10 mouse cellular contexts compared by ENCODE assay signal in genomic region chr19:59469035-59469949, GRCm38 (mm10). TPM values are rescaled to one million over a fixed set of nuclear protein-coding genes. Genes with fewer than 3 reads are reported as not detected.
A peak's percentile ranks its signal among the peaks of the same experiment; 100 is the strongest.
DNase-seq lines count a peak whose midpoint lies in the region; ATAC-seq lines count a peak whose summit lies in the region.
"Had no signal": no experiment of that assay in that cellular context is flagged by ENCODE, and none has a peak within 500 bp of the region (broad histone marks: within the 10 kb centered on the region; RNA-seq: fewer than 3 reads in every experiment).

No protein-coding gene starts in this region.

- H3K4me1 ChIP-seq in heart, embryonic 11.5 days (ENCODE audit: control insufficient read depth, insufficient read depth, low read length): peaks cover 3% of the 10 kb centered on the region; the same call in 1 of the 2 replicates
- peaks cover 27% of the 10 kb centered on the region for H3K4me1 ChIP-seq in hindbrain, embryonic 15.5 days (replicated peaks)
- no peaks in the 10 kb centered on the region for H3K4me1 ChIP-seq in liver, embryonic 13.5 days (replicated peaks)

- WGBS in heart, embryonic 11.5 days (ENCODE audit: insufficient replicate concordance): 2% methylated on average over 35 of the region's 35 CpGs
- under 1% methylated on average over 35 of the region's 35 CpGs for WGBS in hindbrain, embryonic 15.5 days
- 2% methylated on average over 35 of the region's 35 CpGs for WGBS in liver, embryonic 13.5 days (ENCODE audit: insufficient replicate concordance)

- no peak for DNase-seq in heart, adult 11 months
- no peak for DNase-seq in liver, embryonic 13.5 days
- peak; percentile 38 to 41 for DNase-seq in thymus, postnatal 36 days
- DNase-seq in urinary bladder, postnatal 14 days (ENCODE audit: low spot score): no peak
- DNase-seq in heart, adult 18-20 months: no peak

- peak overlapping the region; percentile 32 for H3K4me3 ChIP-seq in heart, embryonic 11.5 days (ENCODE audit: low read depth, low read length)
- peak overlapping the region; percentile 12 for H3K4me3 ChIP-seq in hindbrain, embryonic 15.5 days
- H3K4me3 ChIP-seq in liver, embryonic 13.5 days (replicated peaks): no peak overlapping the region

- no peaks in the 10 kb centered on the region for H3K36me3 ChIP-seq in heart, embryonic 11.5 days (ENCODE audit: control insufficient read depth, insufficient read depth, low read length)
- H3K36me3 ChIP-seq in hindbrain, embryonic 15.5 days: no peaks in the 10 kb centered on the region
- H3K36me3 ChIP-seq in liver, embryonic 13.5 days: no peaks in the 10 kb centered on the region

- ATAC-seq in heart, embryonic 11.5 days (replicated peaks; ENCODE audit: insufficient number of reproducible peaks, low FRiP score, low TSS enrichment): no peak
- peak; percentile 30 for ATAC-seq in common myeloid progenitor, adult 5-6 weeks (replicated peaks; ENCODE audit: low read depth, poor library complexity, severe bottlenecking)
- ATAC-seq in hindbrain, embryonic 15.5 days (ENCODE audit: low FRiP score, low read depth): peak; percentile 48; the same call in 1 of the 2 replicates
- ATAC-seq in liver, embryonic 13.5 days (ENCODE audit: low read depth): no peak

- H3K4me2 ChIP-seq in heart, embryonic 11.5 days: peak overlapping the region; percentile 61
- H3K4me2 ChIP-seq in hindbrain, embryonic 15.5 days: peak overlapping the region; percentile 40
- H3K4me2 ChIP-seq in liver, embryonic 13.5 days: peak overlapping the region; percentile 30; the same call in 1 of the 2 replicates

- no peaks in the 10 kb centered on the region for H3K9me3 ChIP-seq in heart, embryonic 11.5 days (replicated peaks; ENCODE audit: control insufficient read depth, low read length)
- H3K9me3 ChIP-seq in hindbrain, embryonic 15.5 days: no peaks in the 10 kb centered on the region
- H3K9me3 ChIP-seq in liver, embryonic 13.5 days (replicated peaks): no peaks in the 10 kb centered on the region

- peaks cover 89% of the 10 kb centered on the region for H3K27me3 ChIP-seq in heart, embryonic 11.5 days (ENCODE audit: control insufficient read depth, insufficient read depth, low read length)
- H3K27me3 ChIP-seq in hindbrain, embryonic 15.5 days: peaks cover 94% of the 10 kb centered on the region
- H3K27me3 ChIP-seq in liver, embryonic 13.5 days: peaks cover 96% of the 10 kb centered on the region

- H3K27ac ChIP-seq in heart, embryonic 11.5 days (ENCODE audit: low read depth, low read length): no peak overlapping the region
- no peak overlapping the region for H3K27ac ChIP-seq in hindbrain, embryonic 15.5 days (replicated peaks)
- H3K27ac ChIP-seq in liver, embryonic 13.5 days: no peak overlapping the region

- no peak overlapping the region for H3K9ac ChIP-seq in heart, embryonic 11.5 days (ENCODE audit: low read depth, low read length)
- no peak overlapping the region for H3K9ac ChIP-seq in hindbrain, embryonic 15.5 days
- H3K9ac ChIP-seq in liver, embryonic 13.5 days: no peak overlapping the region

RNA-seq across cellular contexts. Expression of gene Emx2, which starts 11.1 kb away (rescaled TPM):
- polyA plus RNA-seq in heart, embryonic 11.5 days (2014; fragmentation: Nextera tagmentation; extraction: Ambion mirVana): 0.19 and 0.44 TPM in 2 replicates
- total RNA-seq in common myeloid progenitor, adult 5-6 weeks (2017): not detected in 2 replicates
- polyA plus RNA-seq in hindbrain, embryonic 15.5 days (2015; fragmentation: Nextera tagmentation; extraction: Ambion mirVana): 0.57 and 0.85 TPM in 2 replicates
- polyA plus RNA-seq in liver, embryonic 13.5 days (2015; fragmentation: Nextera tagmentation; extraction: Ambion mirVana): not detected in 2 replicates
- under 1 TPM in 1 of 2 experiments, not detected in 1; 0.10 TPM for total RNA-seq in heart, adult 18-20 months (2021)
- total RNA-seq: neutrophil, adult 5-6 weeks had no signal
- polyA plus RNA-seq: C2C12 had no signal

Comparison
In these comparisons a context has a peak if more than half of its experiments do, and no peak if none do; other contexts are left out.
1. ATAC-seq: peak in common myeloid progenitor, adult 5-6 weeks (single experiment) and hindbrain, embryonic 15.5 days (single experiment); none in heart, embryonic 11.5 days (single experiment) and liver, embryonic 13.5 days (single experiment).
2. DNase-seq: peak in thymus, postnatal 36 days (2 of 2); none in heart, adult 11 months (single experiment), liver, embryonic 13.5 days (single experiment), urinary bladder, postnatal 14 days (single experiment) and heart, adult 18-20 months (0 of 2).
3. Peak in every context shown above with its lines, with median percentiles within 50 percentile points of each other: H3K4me2 ChIP-seq.